Mouse (Mus musculus): Measurements from ENCODE around the gene Clca4a. TPM values are rescaled to one million over a fixed set of nuclear protein-coding genes. Genes with fewer than 3 reads are reported as not detected.

The Clca4a gene
- total and polyA plus RNA-seq, 2 experiments from 2014 or later = not detected

- Histone ChIP-seq H3K9ac (replicated peaks; ENCODE audit: low read depth, low read length) (no peak overlapping the region), H3K4me2 (ENCODE audit: low read depth, low read length) (no peak overlapping the region), H3K9me3 (replicated peaks; ENCODE audit: control insufficient read depth, low read length) (no peaks in the 10 kb centered on the region), H3K4me3 (ENCODE audit: low read depth, low read length) (no peak overlapping the region), H3K27me3 (ENCODE audit: control insufficient read depth, insufficient read depth, low read length) (no peaks in the 10 kb centered on the region), H3K36me3 (replicated peaks; ENCODE audit: control insufficient read depth, insufficient read depth, low read length) (no peaks in the 10 kb centered on the region), H3K27ac (ENCODE audit: low read depth) (no peak overlapping the region), H3K4me1 (ENCODE audit: control insufficient read depth, insufficient read depth) (no peaks in the 10 kb centered on the region)
- TF ChIP-seq EP300 (IDR thresholded peaks at IDR 0.05; ENCODE audit: low read depth) = no peak
- no peak for TF ChIP-seq CTCF (IDR thresholded peaks at IDR 0.05; ENCODE audit: low read depth)
- 68% methylated on average over 5 of the region's 5 CpGs for WGBS
- DNase-seq (ENCODE audit: low spot score) (no peak), ATAC-seq (ENCODE audit: insufficient read depth, low read depth) (no peak)
Measured at GRCm38 (mm10) chr3:144985890-144986289, 11.0 kb upstream of the Clca4a start.

GRCm38 (mm10) chr3:144980551-144980950 is 5.7 kb upstream of the Clca4a start:
- 79% methylated on average over 6 of the region's 6 CpGs for WGBS
- no peak for DNase-seq (ENCODE audit: low spot score)
- no peak for TF ChIP-seq EP300 (IDR thresholded peaks at IDR 0.05; ENCODE audit: low read depth)
- TF ChIP-seq CTCF (IDR thresholded peaks at IDR 0.05; ENCODE audit: low read depth) = no peak

GRCm38 (mm10) chr3:144977631-144978030 is 2.8 kb upstream of the Clca4a start:
- TF ChIP-seq EP300 (IDR thresholded peaks at IDR 0.05; ENCODE audit: low read depth) (no peak), CTCF (IDR thresholded peaks at IDR 0.05; ENCODE audit: low read depth) (no peak)
- Histone ChIP-seq H3K4me2 (ENCODE audit: low read depth, low read length) (no peak overlapping the region), H3K36me3 (replicated peaks; ENCODE audit: control insufficient read depth, insufficient read depth, low read length) (no peaks in the 10 kb centered on the region), H3K9me3 (replicated peaks; ENCODE audit: control insufficient read depth, low read length) (no peaks in the 10 kb centered on the region), H3K4me3 (ENCODE audit: low read depth, low read length) (no peak overlapping the region), H3K4me1 (ENCODE audit: control insufficient read depth, insufficient read depth) (no peaks in the 10 kb centered on the region), H3K27me3 (ENCODE audit: control insufficient read depth, insufficient read depth, low read length) (no peaks in the 10 kb centered on the region), H3K9ac (replicated peaks; ENCODE audit: low read depth, low read length) (no peak overlapping the region), H3K27ac (ENCODE audit: low read depth) (no peak overlapping the region)
- WGBS = 61% methylated on average over 4 of the region's 4 CpGs
- no peak for DNase-seq (ENCODE audit: low spot score)
- no peak for ATAC-seq (ENCODE audit: insufficient read depth, low read depth)

More at GRCm38 (mm10) chr3:144980551-144980950, 5.7 kb upstream of the Clca4a start:
- Histone ChIP-seq H3K4me3 (ENCODE audit: low read depth, low read length) (no peak overlapping the region), H3K27me3 (ENCODE audit: control insufficient read depth, insufficient read depth, low read length) (no peaks in the 10 kb centered on the region), H3K27ac (ENCODE audit: low read depth) (no peak overlapping the region), H3K4me2 (ENCODE audit: low read depth, low read length) (no peak overlapping the region), H3K9me3 (replicated peaks; ENCODE audit: control insufficient read depth, low read length) (no peaks in the 10 kb centered on the region), H3K9ac (replicated peaks; ENCODE audit: low read depth, low read length) (no peak overlapping the region), H3K36me3 (replicated peaks; ENCODE audit: control insufficient read depth, insufficient read depth, low read length) (no peaks in the 10 kb centered on the region), H3K4me1 (ENCODE audit: control insufficient read depth, insufficient read depth) (no peaks in the 10 kb centered on the region)
- no peak for ATAC-seq (ENCODE audit: insufficient read depth, low read depth)

- no peak for DNase-seq (ENCODE audit: low spot score)
- H3K27ac ChIP-seq (ENCODE audit: low read depth) = no peak overlapping the region
- no peaks in the 10 kb centered on the region for H3K9me3 ChIP-seq (replicated peaks; ENCODE audit: control insufficient read depth, low read length)
- no peaks in the 10 kb centered on the region for H3K27me3 ChIP-seq (ENCODE audit: control insufficient read depth, insufficient read depth, low read length)
- TF ChIP-seq EP300 (IDR thresholded peaks at IDR 0.05; ENCODE audit: low read depth) (no peak), CTCF (IDR thresholded peaks at IDR 0.05; ENCODE audit: low read depth) (no peak)
- no peak overlapping the region for H3K9ac ChIP-seq (replicated peaks; ENCODE audit: low read depth, low read length)
- no peak overlapping the region for H3K4me2 ChIP-seq (ENCODE audit: low read depth, low read length)
- H3K4me1 ChIP-seq (ENCODE audit: control insufficient read depth, insufficient read depth) = no peaks in the 10 kb centered on the region
- H3K4me3 ChIP-seq (ENCODE audit: low read depth, low read length) = no peak overlapping the region
- no peak for ATAC-seq (ENCODE audit: insufficient read depth, low read depth)
- no peaks in the 10 kb centered on the region for H3K36me3 ChIP-seq (replicated peaks; ENCODE audit: control insufficient read depth, insufficient read depth, low read length)
- WGBS = 41% methylated on average over 1 of the region's 1 CpGs
Measured at GRCm38 (mm10) chr3:144976091-144976490, 1.2 kb upstream of the Clca4a start.

GRCm38 (mm10) chr3:144971553-144972270 is 3.1 kb downstream of the Clca4a start:
- no peaks in the 10 kb centered on the region for H3K4me1 ChIP-seq (ENCODE audit: control insufficient read depth, insufficient read depth)
- no peak for DNase-seq (ENCODE audit: low spot score)
- no peak overlapping the region for H3K4me2 ChIP-seq (ENCODE audit: low read depth, low read length)
- H3K27ac ChIP-seq (ENCODE audit: low read depth) = no peak overlapping the region
- H3K4me3 ChIP-seq (ENCODE audit: low read depth, low read length) = no peak overlapping the region
- no peaks in the 10 kb centered on the region for H3K9me3 ChIP-seq (replicated peaks; ENCODE audit: control insufficient read depth, low read length)
- TF ChIP-seq CTCF (IDR thresholded peaks at IDR 0.05; ENCODE audit: low read depth) (no peak), EP300 (IDR thresholded peaks at IDR 0.05; ENCODE audit: low read depth) (no peak)
- 60% methylated on average over 9 of the region's 9 CpGs for WGBS
- H3K36me3 ChIP-seq (replicated peaks; ENCODE audit: control insufficient read depth, insufficient read depth, low read length) = no peaks in the 10 kb centered on the region
- H3K27me3 ChIP-seq (ENCODE audit: control insufficient read depth, insufficient read depth, low read length) = no peaks in the 10 kb centered on the region
- no peak for ATAC-seq (ENCODE audit: insufficient read depth, low read depth)
- H3K9ac ChIP-seq (replicated peaks; ENCODE audit: low read depth, low read length) = no peak overlapping the region

- H3K36me3 ChIP-seq (replicated peaks; ENCODE audit: control insufficient read depth, insufficient read depth, low read length) = no peaks in the 10 kb centered on the region
- H3K9me3 ChIP-seq (replicated peaks; ENCODE audit: control insufficient read depth, low read length) = no peaks in the 10 kb centered on the region
- WGBS = 71% methylated on average over 1 of the region's 1 CpGs
- H3K27ac ChIP-seq (ENCODE audit: low read depth) = no peak overlapping the region
- H3K4me2 ChIP-seq (ENCODE audit: low read depth, low read length) = no peak overlapping the region
- no peaks in the 10 kb centered on the region for H3K4me1 ChIP-seq (ENCODE audit: control insufficient read depth, insufficient read depth)
- H3K4me3 ChIP-seq (ENCODE audit: low read depth, low read length) = no peak overlapping the region
- no peak for ATAC-seq (ENCODE audit: insufficient read depth, low read depth)
- H3K9ac ChIP-seq (replicated peaks; ENCODE audit: low read depth, low read length) = no peak overlapping the region
- H3K27me3 ChIP-seq (ENCODE audit: control insufficient read depth, insufficient read depth, low read length) = no peaks in the 10 kb centered on the region
- TF ChIP-seq EP300 (IDR thresholded peaks at IDR 0.05; ENCODE audit: low read depth) (no peak), CTCF (IDR thresholded peaks at IDR 0.05; ENCODE audit: low read depth) (no peak)
- no peak for DNase-seq (ENCODE audit: low spot score)
Measured at GRCm38 (mm10) chr3:144969755-144970154, 5.1 kb downstream of the Clca4a start.

All from heart, postnatal 0 days (tissue).